Mouse (Mus musculus): ENCODE results near the gene Pdss2. TPM values are rescaled to one million over a fixed set of nuclear protein-coding genes. Genes with fewer than 3 reads are reported as not detected.
"Not testable (repeated sequence)": the region's sequence is repeated elsewhere in the genome, so short reads cannot be mapped to it uniquely, and the experiment has no call there.

The Pdss2 gene
- total RNA-seq, 1 experiment = 16.6 TPM

- H3K27ac ChIP-seq (ENCODE audit: insufficient read depth, low read depth, low read length, poor library complexity, severe bottlenecking) = no peak overlapping the region; the same call in 1 of the 2 replicates
- no peaks in the 10 kb centered on the region for H3K4me1 ChIP-seq (ENCODE audit: control insufficient read depth in 2 of 2, insufficient read depth in 2 of 2, low read length in 2 of 2, poor library complexity in 1 of 2)
- no peak overlapping the region for H3K4me3 ChIP-seq (ENCODE audit: insufficient read depth in 1 of 2, low read depth in 1 of 2, low read length in 2 of 2, poor library complexity in 1 of 2, severe bottlenecking in 1 of 2)
- no peaks in the 10 kb centered on the region for H3K36me3 ChIP-seq (ENCODE audit: control insufficient read depth, insufficient read depth, low read length, poor library complexity, severe bottlenecking)
- no peaks in the 10 kb centered on the region for H3K9me3 ChIP-seq (ENCODE audit: control insufficient read depth, insufficient read depth, low read depth, low read length)
- no peak for DNase-seq (ENCODE audit: low read depth, low spot score)
- TF ChIP-seq ZC3H11A (IDR thresholded peaks at IDR 0.05; ENCODE audit: borderline replicate concordance, low read depth, low read length) = no peak
- TF ChIP-seq ZNF384 (IDR thresholded peaks at IDR 0.05; ENCODE audit: low read depth, low read length) = no peak
- no peak for TF ChIP-seq MAFK (IDR thresholded peaks at IDR 0.05; ENCODE audit: insufficient read depth, low read depth, low read length)
- no peak for TF ChIP-seq HCFC1 (IDR thresholded peaks at IDR 0.05; ENCODE audit: borderline replicate concordance, insufficient read depth, low read length)
- TF ChIP-seq CHD2 (IDR thresholded peaks at IDR 0.05; ENCODE audit: low read depth, low read length) = no peak
- in situ Hi-C loops (cut with MboI; ENCODE audit: low sequenced_read_pairs in 2 of 2, unreplicated experiment in 2 of 2) = no loop called here
- no peak overlapping the region for H3K9ac ChIP-seq (ENCODE audit: insufficient read depth, low read depth, low read length, poor library complexity, severe bottlenecking)
Measured at GRCm38 (mm10) chr10:43406885-43407284, 185.6 kb downstream of the Pdss2 start.

GRCm38 (mm10) chr10:43409506-43410230 is 188.4 kb downstream of the Pdss2 start:
- no peak for DNase-seq (ENCODE audit: low read depth, low spot score)
- Histone ChIP-seq H3K4me3 (ENCODE audit: insufficient read depth in 1 of 2, low read depth in 1 of 2, low read length in 2 of 2, poor library complexity in 1 of 2, severe bottlenecking in 1 of 2) (no peak overlapping the region), H3K4me1 (ENCODE audit: control insufficient read depth in 2 of 2, insufficient read depth in 2 of 2, low read length in 2 of 2, poor library complexity in 1 of 2) (no peaks in the 10 kb centered on the region), H3K36me3 (ENCODE audit: control insufficient read depth, insufficient read depth, low read length, poor library complexity, severe bottlenecking) (no peaks in the 10 kb centered on the region), H3K9ac (ENCODE audit: insufficient read depth, low read depth, low read length, poor library complexity, severe bottlenecking) (no peak overlapping the region), H3K27ac (ENCODE audit: insufficient read depth, low read depth, low read length, poor library complexity, severe bottlenecking) (no peak overlapping the region), H3K9me3 (ENCODE audit: control insufficient read depth, insufficient read depth, low read depth, low read length) (no peaks in the 10 kb centered on the region)
- no peak for TF ChIP-seq MAFK (IDR thresholded peaks at IDR 0.05; ENCODE audit: insufficient read depth, low read depth, low read length)
- no peak for TF ChIP-seq ZNF384 (IDR thresholded peaks at IDR 0.05; ENCODE audit: low read depth, low read length)
- no peak for TF ChIP-seq HCFC1 (IDR thresholded peaks at IDR 0.05; ENCODE audit: borderline replicate concordance, insufficient read depth, low read length)
- TF ChIP-seq CHD2 (IDR thresholded peaks at IDR 0.05; ENCODE audit: low read depth, low read length) = no peak
- no peak for TF ChIP-seq ZC3H11A (IDR thresholded peaks at IDR 0.05; ENCODE audit: borderline replicate concordance, low read depth, low read length)
- in situ Hi-C loops (cut with MboI; ENCODE audit: low sequenced_read_pairs in 2 of 2, unreplicated experiment in 2 of 2) = no loop called here

GRCm38 (mm10) chr10:43411164-43411563 is 189.9 kb downstream of the Pdss2 start:
- H3K9ac ChIP-seq (ENCODE audit: insufficient read depth, low read depth, low read length, poor library complexity, severe bottlenecking); H3K4me1 ChIP-seq (ENCODE audit: control insufficient read depth in 2 of 2, insufficient read depth in 2 of 2, low read length in 2 of 2, poor library complexity in 1 of 2); DNase-seq (ENCODE audit: low read depth, low spot score); H3K4me3 ChIP-seq (ENCODE audit: insufficient read depth in 1 of 2, low read depth in 1 of 2, low read length in 2 of 2, poor library complexity in 1 of 2, severe bottlenecking in 1 of 2); H3K36me3 ChIP-seq (ENCODE audit: control insufficient read depth, insufficient read depth, low read length, poor library complexity, severe bottlenecking); H3K9me3 ChIP-seq (ENCODE audit: control insufficient read depth, insufficient read depth, low read depth, low read length); in situ Hi-C loops (cut with MboI; ENCODE audit: low sequenced_read_pairs in 2 of 2, unreplicated experiment in 2 of 2); H3K27ac ChIP-seq (ENCODE audit: insufficient read depth, low read depth, low read length, poor library complexity, severe bottlenecking): not testable (repeated sequence)

- Histone ChIP-seq H3K27ac (ENCODE audit: insufficient read depth, low read depth, low read length, poor library complexity, severe bottlenecking) (no peak overlapping the region), H3K9ac (ENCODE audit: insufficient read depth, low read depth, low read length, poor library complexity, severe bottlenecking) (no peak overlapping the region), H3K36me3 (ENCODE audit: control insufficient read depth, insufficient read depth, low read length, poor library complexity, severe bottlenecking) (no peaks in the 10 kb centered on the region), H3K4me1 (ENCODE audit: control insufficient read depth in 2 of 2, insufficient read depth in 2 of 2, low read length in 2 of 2, poor library complexity in 1 of 2) (no peaks in the 10 kb centered on the region), H3K4me3 (ENCODE audit: insufficient read depth in 1 of 2, low read depth in 1 of 2, low read length in 2 of 2, poor library complexity in 1 of 2, severe bottlenecking in 1 of 2) (no peak overlapping the region), H3K9me3 (ENCODE audit: control insufficient read depth, insufficient read depth, low read depth, low read length) (no peaks in the 10 kb centered on the region)
- TF ChIP-seq ZNF384 (IDR thresholded peaks at IDR 0.05; ENCODE audit: low read depth, low read length) = no peak
- no peak for TF ChIP-seq CHD2 (IDR thresholded peaks at IDR 0.05; ENCODE audit: low read depth, low read length)
- TF ChIP-seq ZC3H11A (IDR thresholded peaks at IDR 0.05; ENCODE audit: borderline replicate concordance, low read depth, low read length) = no peak
- no peak for TF ChIP-seq MAFK (IDR thresholded peaks at IDR 0.05; ENCODE audit: insufficient read depth, low read depth, low read length)
- no peak for TF ChIP-seq HCFC1 (IDR thresholded peaks at IDR 0.05; ENCODE audit: borderline replicate concordance, insufficient read depth, low read length)
- DNase-seq (ENCODE audit: low read depth, low spot score) = no peak
- in situ Hi-C loops (cut with MboI; ENCODE audit: low sequenced_read_pairs in 2 of 2, unreplicated experiment in 2 of 2) = no loop called here
Measured at GRCm38 (mm10) chr10:43417346-43417745, 196.1 kb downstream of the Pdss2 start.

All from ES-E14 (cell line).